Mouse (Mus musculus) monocyte, adult 2 months (primary cell): ENCODE data around the gene Gal.

Experiments
- DNase-seq, 2 experiments: peaks; one replicate each; pipeline ENCODE4 v3.0.0; 2022; ENCODE audit warnings: low spot score in 2 of 2, low read depth in 1 of 2

The Gal gene

GRCm38 (mm10) chr19:3414268-3414733 is at the start of gene Gal:
TSS of gene Gal (minus strand) at chr19:3414544.
- no peak for DNase-seq

- no peak for DNase-seq
Observed at GRCm38 (mm10) chr19:3459986-3460385, 45.6 kb upstream of the Gal start.

GRCm38 (mm10) chr19:3458331-3459099 is 44.2 kb upstream of the Gal start:
- DNase-seq, result no peak

GRCm38 (mm10) chr19:3457700-3458099 is 43.4 kb upstream of the Gal start:
- DNase-seq, result no peak

GRCm38 (mm10) chr19:3451649-3452048 is 37.3 kb upstream of the Gal start:
- no peak for DNase-seq

- DNase-seq, result peak; percentile 13 to 22
Observed at GRCm38 (mm10) chr19:3451170-3451569, 36.8 kb upstream of the Gal start.

- no peak for DNase-seq
Observed at GRCm38 (mm10) chr19:3450714-3451113, 36.4 kb upstream of the Gal start.

- DNase-seq, result no peak
Observed at GRCm38 (mm10) chr19:3449248-3449647, 34.9 kb upstream of the Gal start.

- no peak for DNase-seq
Observed at GRCm38 (mm10) chr19:3447348-3447747, 33.0 kb upstream of the Gal start.

GRCm38 (mm10) chr19:3441092-3441491 is 26.7 kb upstream of the Gal start:
- DNase-seq, result no peak

- no peak for DNase-seq
Observed at GRCm38 (mm10) chr19:3440667-3441066, 26.3 kb upstream of the Gal start.

- DNase-seq, result no peak
Observed at GRCm38 (mm10) chr19:3437980-3438379, 23.6 kb upstream of the Gal start.

- peak; percentile 28 to 58 for DNase-seq
Observed at GRCm38 (mm10) chr19:3436840-3437239, 22.5 kb upstream of the Gal start.

- no peak for DNase-seq
Observed at GRCm38 (mm10) chr19:3435824-3436223, 21.5 kb upstream of the Gal start.

GRCm38 (mm10) chr19:3434641-3435040 is 20.3 kb upstream of the Gal start:
- no peak for DNase-seq

GRCm38 (mm10) chr19:3434124-3434523 is 19.8 kb upstream of the Gal start:
- DNase-seq, result no peak

GRCm38 (mm10) chr19:3431969-3432368 is 17.6 kb upstream of the Gal start:
- no peak for DNase-seq

GRCm38 (mm10) chr19:3431066-3431465 is 16.7 kb upstream of the Gal start:
- no peak for DNase-seq

GRCm38 (mm10) chr19:3429156-3429816 is 14.9 kb upstream of the Gal start:
- DNase-seq, result no peak

GRCm38 (mm10) chr19:3428057-3428830 is 13.9 kb upstream of the Gal start:
- DNase-seq, result no peak

GRCm38 (mm10) chr19:3424214-3424613 is 9.9 kb upstream of the Gal start:
- DNase-seq, result no peak

- DNase-seq, result peak; percentile 40 to 47
Observed at GRCm38 (mm10) chr19:3422981-3423380, 8.6 kb upstream of the Gal start.
